Mouse (Mus musculus) embryo, embryonic 10.5 days (tissue): ENCODE data around the gene Lrrc52.

Source experiments
- DNase-seq: peaks from one replicate; pipeline ENCODE4 v3.0.0-alpha.2; 2015; ENCODE audit warnings: low spot score

Gene Lrrc52

GRCm38 (mm10) chr1:167436186-167436975 is 30.2 kb downstream of the Lrrc52 start:
- no peak for DNase-seq

- DNase-seq = no peak
These were observed 31.6 kb downstream of the Lrrc52 start for GRCm38 (mm10) chr1:167434931-167435330.

- DNase-seq = no peak
These were observed 35.5 kb downstream of the Lrrc52 start for GRCm38 (mm10) chr1:167430976-167431676.

- no peak for DNase-seq
These were observed 39.9 kb downstream of the Lrrc52 start for GRCm38 (mm10) chr1:167426681-167427080.

GRCm38 (mm10) chr1:167425572-167425971 is 41.0 kb downstream of the Lrrc52 start:
- DNase-seq = no peak

GRCm38 (mm10) chr1:167422501-167423240 is 43.9 kb downstream of the Lrrc52 start:
- no peak for DNase-seq

GRCm38 (mm10) chr1:167414846-167415245 is 51.7 kb downstream of the Lrrc52 start:
- peak; percentile 90 for DNase-seq

- DNase-seq = no peak
These were observed 54.4 kb downstream of the Lrrc52 start for GRCm38 (mm10) chr1:167411991-167412715.

- DNase-seq = no peak
These were observed 57.0 kb downstream of the Lrrc52 start for GRCm38 (mm10) chr1:167409601-167410000.

GRCm38 (mm10) chr1:167405237-167405636 is 61.3 kb downstream of the Lrrc52 start:
- DNase-seq = no peak
